ENCODE assay signal across 40 mouse cellular contexts in genomic region chr2:122185086-122185485, GRCm38 (mm10). TPM values are rescaled to one million over a fixed set of nuclear protein-coding genes. Genes with fewer than 3 reads are reported as not detected.
"Had no signal": no experiment of that assay in that cellular context is flagged by ENCODE, and none has a peak within 500 bp of the region (broad histone marks: within the 10 kb centered on the region; RNA-seq: fewer than 3 reads in every experiment).

No protein-coding gene starts in this region.

- DNase-seq: gastrocnemius, adult 2 months; gastrocnemius, postnatal 10 days; gastrocnemius, postnatal 25 days; heart, adult 11 months; heart, adult 2 months; heart, postnatal 14 days; heart, postnatal 36 days; kidney, adult 18-20 months; kidney, adult 8-10 months; kidney, postnatal 10 days; kidney, postnatal 36 days; layer of hippocampus, adult 9-11 months; liver; liver, embryonic 13.5 days had no signal

- H3K4me2 ChIP-seq: heart, embryonic 11.5 days; heart, embryonic 13.5 days; heart, embryonic 15.5 days; hindbrain, embryonic 13.5 days; hindbrain, embryonic 15.5 days; limb, embryonic 12.5 days; liver, embryonic 11.5 days; liver, embryonic 13.5 days had no signal

- H3K9me3 ChIP-seq: heart, embryonic 13.5 days; heart, embryonic 15.5 days; hindbrain, embryonic 13.5 days; hindbrain, embryonic 15.5 days; limb, embryonic 10.5 days; liver, embryonic 13.5 days had no signal

- H3K27me3 ChIP-seq: heart, embryonic 13.5 days; heart, embryonic 15.5 days; hindbrain, embryonic 13.5 days; hindbrain, embryonic 15.5 days; limb, embryonic 12.5 days; liver, embryonic 13.5 days had no signal

- H3K27ac ChIP-seq: gastrocnemius, adult 2 months; heart, adult 2 months; heart, embryonic 13.5 days; heart, embryonic 15.5 days; hindbrain, embryonic 13.5 days; hindbrain, embryonic 15.5 days; hindbrain, postnatal 0 days; left cerebral cortex, adult 2 months; limb, embryonic 10.5 days; limb, embryonic 12.5 days; liver, embryonic 13.5 days had no signal

- H3K4me3 ChIP-seq: gastrocnemius, adult 2 months; heart, adult 2 months; heart, embryonic 13.5 days; heart, embryonic 15.5 days; hindbrain, embryonic 13.5 days; hindbrain, embryonic 15.5 days; left cerebral cortex, adult 2 months; limb, embryonic 10.5 days; limb, embryonic 12.5 days; liver, embryonic 13.5 days had no signal

- H3K36me3 ChIP-seq: heart, embryonic 13.5 days; heart, embryonic 15.5 days; hindbrain, embryonic 13.5 days; hindbrain, embryonic 15.5 days; limb, embryonic 10.5 days; limb, embryonic 12.5 days; liver, embryonic 13.5 days had no signal

- ATAC-seq: hindbrain, postnatal 0 days; intestine, postnatal 0 days had no signal

- H3K9ac ChIP-seq: heart, embryonic 13.5 days; heart, embryonic 15.5 days; hindbrain, embryonic 13.5 days; hindbrain, embryonic 15.5 days; limb, embryonic 12.5 days; liver, embryonic 13.5 days had no signal

- H3K4me1 ChIP-seq: heart, embryonic 15.5 days; hindbrain, embryonic 13.5 days; hindbrain, embryonic 15.5 days; limb, embryonic 10.5 days; limb, embryonic 12.5 days had no signal

RNA-seq across cellular contexts. Expression of gene Patl2, which starts 0.9 kb away (rescaled TPM):
- total RNA-seq: gastrocnemius, adult 2 months; gastrocnemius, postnatal 10 days; gastrocnemius, postnatal 25 days; gastrocnemius, postnatal 4 days; heart, adult 2 months; heart, postnatal 14 days; heart, postnatal 36 days; hematopoietic stem cell, adult 5-6 weeks; hindbrain, postnatal 0 days; layer of hippocampus, adult 18-20 months; layer of hippocampus, postnatal 25 days; left cerebral cortex, adult 2 months; left cerebral cortex, postnatal 36 days had no signal
- polyA plus RNA-seq: heart, adult 2 months; heart, embryonic 11.5 days; heart, embryonic 13.5 days; hindbrain, embryonic 13.5 days; hindbrain, embryonic 15.5 days; intestine, embryonic 14.5 days; kidney, embryonic 14.5 days; kidney, embryonic 16.5 days; limb, embryonic 10.5 days; limb, embryonic 12.5 days had no signal

RNA-seq across cellular contexts. Expression of gene Terb2, which starts 1.0 kb away (rescaled TPM):
- total RNA-seq: gastrocnemius, adult 2 months; gastrocnemius, postnatal 10 days; gastrocnemius, postnatal 25 days; gastrocnemius, postnatal 4 days; heart, adult 2 months; heart, postnatal 14 days; heart, postnatal 36 days; hematopoietic stem cell, adult 5-6 weeks; hindbrain, postnatal 0 days; layer of hippocampus, adult 18-20 months; layer of hippocampus, adult 8-10 months; layer of hippocampus, postnatal 25 days; left cerebral cortex, adult 2 months; left cerebral cortex, postnatal 14 days; left cerebral cortex, postnatal 36 days had no signal
- polyA plus RNA-seq: frontal cortex, adult 2 months; heart, adult 2 months; heart, embryonic 11.5 days; heart, embryonic 13.5 days; heart, embryonic 15.5 days; heart, postnatal 0 days; hindbrain, embryonic 11.5 days; hindbrain, embryonic 13.5 days; hindbrain, postnatal 0 days; intestine, embryonic 14.5 days; intestine, postnatal 0 days; kidney, embryonic 14.5 days; kidney, embryonic 16.5 days; large intestine, adult 2 months; limb, embryonic 10.5 days; limb, embryonic 12.5 days; limb, embryonic 14.5 days; liver, embryonic 11.5 days; liver, embryonic 13.5 days had no signal

RNA-seq across cellular contexts. Expression of gene Trim69, which starts 24.6 kb away (rescaled TPM):
- total RNA-seq: gastrocnemius, adult 2 months; gastrocnemius, postnatal 10 days; gastrocnemius, postnatal 25 days; gastrocnemius, postnatal 4 days; heart, adult 2 months; heart, postnatal 14 days; hematopoietic stem cell, adult 5-6 weeks; hindbrain, postnatal 0 days; layer of hippocampus, adult 18-20 months; layer of hippocampus, adult 8-10 months; layer of hippocampus, postnatal 25 days; left cerebral cortex, adult 2 months; left cerebral cortex, postnatal 14 days; left cerebral cortex, postnatal 36 days had no signal
- polyA plus RNA-seq: heart, adult 2 months; heart, embryonic 13.5 days; heart, embryonic 15.5 days; heart, postnatal 0 days; hindbrain, embryonic 11.5 days; hindbrain, embryonic 13.5 days; hindbrain, embryonic 15.5 days; hindbrain, postnatal 0 days; intestine, embryonic 14.5 days; kidney, embryonic 14.5 days; kidney, embryonic 16.5 days; limb, embryonic 12.5 days; liver, embryonic 11.5 days; liver, embryonic 13.5 days had no signal
